Mouse (Mus musculus): ENCODE measurements around the gene Gm11492. TPM values are rescaled to one million over a fixed set of nuclear protein-coding genes. Genes with fewer than 3 reads are reported as not detected.

The Gm11492 gene
- polyA plus RNA-seq, 1 experiment from 2014 or later = not detected

GRCm38 (mm10) chr11:87616790-87617474 lies 50.5 kb downstream of the Gm11492 start, which contains the start of gene Hsf5:
Gene Hsf5, plus strand, starts transcription at chr11:87617164.
- no peak for DNase-seq
- H3K36me3 ChIP-seq (replicated peaks; ENCODE audit: insufficient read depth, low read length) = peaks cover 60% of the 10 kb centered on the region
- H3K9me3 ChIP-seq (ENCODE audit: low read length) = no peaks in the 10 kb centered on the region
- H3K27ac ChIP-seq (ENCODE audit: low read depth) = no peak within 1 kb of the TSS
- no peaks in the 10 kb centered on the region for H3K4me1 ChIP-seq (ENCODE audit: insufficient read depth)
- H3K27me3 ChIP-seq (ENCODE audit: insufficient read depth, low read length) = no peaks in the 10 kb centered on the region
- TF ChIP-seq EP300 (IDR thresholded peaks at IDR 0.05; ENCODE audit: low read depth) (no peak), CTCF (IDR thresholded peaks at IDR 0.05; ENCODE audit: low read depth) (no peak)
- WGBS (ENCODE audit: insufficient replicate concordance) = 91% methylated on average over 66 of the region's 69 CpGs
- no peak within 1 kb of the TSS for H3K4me2 ChIP-seq (ENCODE audit: low read depth, low read length)
- no peak within 1 kb of the TSS for H3K9ac ChIP-seq (replicated peaks)
- no peak within 1 kb of the TSS for H3K4me3 ChIP-seq (ENCODE audit: low read depth, low read length)
- no peak for ATAC-seq

DNA sequence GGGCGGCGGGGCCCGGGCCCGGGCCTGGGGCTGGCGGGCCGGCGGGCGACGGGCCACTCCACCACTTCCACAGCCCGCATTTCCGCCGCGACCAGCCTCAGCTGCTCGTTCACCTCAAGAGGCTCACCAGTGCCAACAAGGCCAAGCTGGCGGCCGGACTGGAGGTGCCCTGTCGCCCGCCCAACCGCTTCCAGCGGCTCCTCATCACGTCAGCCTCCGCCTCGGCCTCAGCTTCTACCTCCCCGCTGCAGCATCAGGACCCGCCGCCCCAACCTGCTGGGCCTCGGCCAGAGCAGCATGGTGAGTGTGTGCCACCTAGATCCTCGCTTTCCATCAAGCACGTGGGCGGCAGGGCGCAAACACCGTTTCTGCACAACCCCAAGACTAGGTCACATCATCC lies 51.2 kb downstream of the Gm11492 start:
- DNase-seq = no peak
- Histone ChIP-seq H3K27me3 (ENCODE audit: insufficient read depth, low read length) (no peaks in the 10 kb centered on the region), H3K36me3 (replicated peaks; ENCODE audit: insufficient read depth, low read length) (peaks cover 53% of the 10 kb centered on the region), H3K27ac (ENCODE audit: low read depth) (no peak overlapping the region), H3K9ac (replicated peaks) (no peak overlapping the region), H3K9me3 (ENCODE audit: low read length) (no peaks in the 10 kb centered on the region), H3K4me3 (ENCODE audit: low read depth, low read length) (no peak overlapping the region), H3K4me2 (ENCODE audit: low read depth, low read length) (no peak overlapping the region), H3K4me1 (ENCODE audit: insufficient read depth) (no peaks in the 10 kb centered on the region)
- ATAC-seq = no peak
- 94% methylated on average over 28 of the region's 32 CpGs for WGBS (ENCODE audit: insufficient replicate concordance)
- TF ChIP-seq EP300 (IDR thresholded peaks at IDR 0.05; ENCODE audit: low read depth) (no peak), CTCF (IDR thresholded peaks at IDR 0.05; ENCODE audit: low read depth) (no peak)

Other genes starting within 250 kb of the Gm11492 start
- gene Ppm1e, start 207.6 kb upstream of the Gm11492 start, polyA plus RNA-seq (2015; fragmentation: Nextera tagmentation; extraction: Ambion mirVana) = 0.70 and 1.2 TPM in 2 replicates
- gene Rad51c, start 161.7 kb upstream of the Gm11492 start, polyA plus RNA-seq (2015; fragmentation: Nextera tagmentation; extraction: Ambion mirVana) = 1.6 and 2.6 TPM in 2 replicates
- 0.24 TPM in 1 of 2 replicates, not detected in the other for gene Tex14, start 161.6 kb upstream of the Gm11492 start, polyA plus RNA-seq (2015; fragmentation: Nextera tagmentation; extraction: Ambion mirVana)
- 21.7 and 22.0 TPM in 2 replicates for gene Sept4, start 2.2 kb downstream of the Gm11492 start, polyA plus RNA-seq (2015; fragmentation: Nextera tagmentation; extraction: Ambion mirVana)
- 4.8 and 5.6 TPM in 2 replicates for gene Mtmr4, start 25.5 kb downstream of the Gm11492 start, polyA plus RNA-seq (2015; fragmentation: Nextera tagmentation; extraction: Ambion mirVana)
- gene Hsf5, start 50.5 kb downstream of the Gm11492 start, polyA plus RNA-seq (2015; fragmentation: Nextera tagmentation; extraction: Ambion mirVana) = 0.04 TPM in 1 of 2 replicates, not detected in the other
- gene Rnf43, start 96.1 kb downstream of the Gm11492 start, polyA plus RNA-seq (2015; fragmentation: Nextera tagmentation; extraction: Ambion mirVana) = 4.2 and 5.8 TPM in 2 replicates
- 114 and 120 TPM in 2 replicates for gene Supt4a, start 170.9 kb downstream of the Gm11492 start, polyA plus RNA-seq (2015; fragmentation: Nextera tagmentation; extraction: Ambion mirVana)
- 0.59 and 1.2 TPM in 2 replicates for gene Tspoap1, start 193.9 kb downstream of the Gm11492 start, polyA plus RNA-seq (2015; fragmentation: Nextera tagmentation; extraction: Ambion mirVana)
- gene Mpo, start 226.9 kb downstream of the Gm11492 start, polyA plus RNA-seq (2015; fragmentation: Nextera tagmentation; extraction: Ambion mirVana) = 250 and 274 TPM in 2 replicates

Measured in liver, postnatal 0 days (tissue).